Mouse (Mus musculus) granulocyte monocyte progenitor cell, adult 5-6 weeks (primary cell): ENCODE results near the gene Mbl1. TPM values are rescaled to one million over a fixed set of nuclear protein-coding genes. Genes with fewer than 3 reads are reported as not detected.

Source experiments
- ATAC-seq: replicated peaks from 2 replicates; pipeline ENCODE4 v1.8.0; 2016; ENCODE audit warnings: mild to moderate bottlenecking, moderate TSS enrichment, inconsistent platforms; ENCODE audit not compliant: poor library complexity, severe bottlenecking
- total RNA-seq, 2 experiments: library from RNA; stranded (forward) in 1 of 2; stranded (reverse) in 1 of 2; fragments of 200-712, 200-1000 nt in 1 of 2; fragments of >200 nt in 1 of 2; fragmentation: Nextera tagmentation in 1 of 2; gene quantifications; 2 replicates each; pipeline ENCODE4 v1.2.3; 2014 to 2017

Gene Mbl1
- not detected in 2 replicates for total RNA-seq (2014; fragmentation: Nextera tagmentation)
- not detected in 2 replicates for total RNA-seq (2017)

GRCm38 (mm10) chr14:41151220-41151898, at the start of gene Mbl1:
Gene Mbl1, plus strand, starts transcription at chr14:41151458.
- no peak for ATAC-seq

- ATAC-seq = no peak
Measured at GRCm38 (mm10) chr14:41102269-41102668, 49.0 kb upstream of the Mbl1 start.

- ATAC-seq = no peak
Measured at GRCm38 (mm10) chr14:41104853-41105444, 46.3 kb upstream of the Mbl1 start, which contains the start of gene Mat1a. Gene Mat1a, plus strand, starts transcription at chr14:41105035.

GRCm38 (mm10) chr14:41111031-41111668, 40.1 kb upstream of the Mbl1 start:
- ATAC-seq = no peak

GRCm38 (mm10) chr14:41112944-41113343, 38.3 kb upstream of the Mbl1 start:
- ATAC-seq = no peak

- ATAC-seq = no peak
Measured at GRCm38 (mm10) chr14:41116271-41116670, 35.0 kb upstream of the Mbl1 start.

- ATAC-seq = no peak
Measured at GRCm38 (mm10) chr14:41124683-41125082, 26.6 kb upstream of the Mbl1 start.

GRCm38 (mm10) chr14:41127997-41128396, 23.3 kb upstream of the Mbl1 start:
- ATAC-seq = no peak

- no peak for ATAC-seq
Measured at GRCm38 (mm10) chr14:41131540-41131939, 19.7 kb upstream of the Mbl1 start, which contains the start of gene Sftpa1. Gene Sftpa1, plus strand, starts transcription at chr14:41131782.

- ATAC-seq = no peak
Measured at GRCm38 (mm10) chr14:41137006-41137405, 14.3 kb upstream of the Mbl1 start.

GRCm38 (mm10) chr14:41140686-41141085, 10.6 kb upstream of the Mbl1 start:
- no peak for ATAC-seq

GRCm38 (mm10) chr14:41146035-41146434, 5.2 kb upstream of the Mbl1 start:
- no peak for ATAC-seq

GRCm38 (mm10) chr14:41146922-41147321, 4.3 kb upstream of the Mbl1 start:
- ATAC-seq = no peak

GRCm38 (mm10) chr14:41147356-41147755, 3.9 kb upstream of the Mbl1 start:
- no peak for ATAC-seq

GRCm38 (mm10) chr14:41160076-41160475, 8.8 kb downstream of the Mbl1 start:
- ATAC-seq = no peak

GRCm38 (mm10) chr14:41160743-41161142, 9.5 kb downstream of the Mbl1 start:
- ATAC-seq = no peak

- ATAC-seq = no peak
Measured at GRCm38 (mm10) chr14:41162663-41163062, 11.4 kb downstream of the Mbl1 start.

GRCm38 (mm10) chr14:41167278-41167677, 16.0 kb downstream of the Mbl1 start:
- ATAC-seq = no peak

- ATAC-seq = no peak
Measured at GRCm38 (mm10) chr14:41168567-41168966, 17.3 kb downstream of the Mbl1 start.

GRCm38 (mm10) chr14:41170514-41170913, 19.3 kb downstream of the Mbl1 start:
- no peak for ATAC-seq

- ATAC-seq = no peak
Measured at GRCm38 (mm10) chr14:41174802-41175201, 23.5 kb downstream of the Mbl1 start.
